Mouse (Mus musculus): ENCODE results near the gene Arntl2. TPM values are rescaled to one million over a fixed set of nuclear protein-coding genes. Genes with fewer than 3 reads are reported as not detected.
A peak's percentile ranks its signal among the peaks of the same experiment; 100 is the strongest.

The Arntl2 gene
- total RNA-seq (2014; rRNA removed) (2.5 and 6.4 TPM in 2 replicates), polyA plus RNA-seq (2015; fragmentation: Nextera tagmentation; extraction: Ambion mirVana) (4.5 and 6.4 TPM in 2 replicates)

DNA sequence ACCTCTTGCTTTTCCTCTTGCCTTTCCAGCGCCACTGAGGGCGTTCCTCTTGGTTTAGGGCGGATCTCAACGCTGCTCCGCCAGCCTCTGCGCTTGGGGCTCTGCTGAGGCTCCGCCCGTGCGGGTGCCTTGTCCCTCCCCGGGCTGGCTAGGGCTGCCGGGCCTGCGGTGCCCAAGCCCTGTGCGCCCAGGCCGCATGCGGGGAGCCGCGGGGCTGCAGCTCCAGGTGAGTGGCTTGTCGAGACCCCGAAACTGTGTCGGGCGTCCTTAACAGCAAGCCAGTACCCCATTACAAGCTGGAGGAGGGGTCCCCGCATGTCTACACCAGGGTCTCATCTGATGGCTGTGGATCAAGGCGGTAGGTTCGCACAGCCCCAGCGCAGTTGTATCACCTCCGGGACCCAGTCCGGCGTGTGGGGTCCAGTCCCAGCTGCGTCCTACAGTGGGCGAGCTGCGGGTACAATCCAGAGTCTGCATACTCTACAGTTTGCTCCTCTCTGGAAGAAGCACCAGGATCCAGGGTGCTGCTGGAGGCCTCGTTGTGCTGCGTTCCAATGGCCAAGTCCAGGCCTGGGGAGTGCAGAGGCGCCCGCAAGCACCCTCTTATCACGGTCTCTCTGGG lies at the start of gene Arntl2:
Gene Arntl2 (plus strand): TSS at position 132 of the 622 bp plus-strand sequence.
- H3K9ac ChIP-seq (replicated peaks; ENCODE audit: low read length, poor library complexity, severe bottlenecking), result peak within 1 kb of the TSS; percentile 56
- no peaks in the 10 kb centered on the region for H3K36me3 ChIP-seq (ENCODE audit: insufficient read depth, low read length)
- no peaks in the 10 kb centered on the region for H3K27me3 ChIP-seq (ENCODE audit: insufficient read depth, low read length)
- peak; percentile 87 for ATAC-seq (ENCODE audit: low FRiP score)
- H3K27ac ChIP-seq (ENCODE audit: low read depth, low read length), result no peak within 1 kb of the TSS
- peak within 1 kb of the TSS; percentile 59 for H3K4me3 ChIP-seq (ENCODE audit: low read depth, low read length)
- peak within 1 kb of the TSS; percentile 96 for H3K4me2 ChIP-seq (ENCODE audit: low read depth, low read length, poor library complexity, severe bottlenecking)
- 0 out of 2 replicates have a peak, but pooled peaks cover 3% of the 10 kb centered on the region for H3K4me1 ChIP-seq (ENCODE audit: insufficient read depth, low read length)
- 0 out of 2 replicates have a peak, but pooled peaks have one; percentile 8 for TF ChIP-seq CTCF (IDR thresholded peaks at IDR 0.05)
- WGBS, result 2% methylated on average over 36 of the region's 36 CpGs
- peak; percentile 75 for DNase-seq (ENCODE audit: low spot score)
- no peaks in the 10 kb centered on the region for H3K9me3 ChIP-seq (ENCODE audit: low read length)

DNA sequence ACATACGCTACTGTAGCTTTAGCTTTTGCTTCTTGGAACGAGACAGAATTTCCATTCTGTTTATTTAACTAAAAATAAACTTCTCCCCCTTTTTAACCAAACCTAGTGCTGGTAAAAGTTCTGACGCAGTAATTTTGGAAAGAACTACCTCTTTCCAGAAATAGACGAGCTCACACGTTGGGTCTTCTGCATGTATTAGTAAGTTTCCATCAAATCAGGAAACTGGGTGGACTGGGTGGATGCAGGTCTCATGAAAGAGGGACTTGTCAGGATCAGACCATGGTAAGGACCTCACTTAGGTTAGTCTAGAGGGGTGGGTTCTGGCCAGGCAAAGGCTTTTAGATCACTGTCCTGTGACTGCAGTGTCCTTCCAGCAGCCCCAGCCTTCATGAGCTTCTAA lies 49.3 kb upstream of the Arntl2 start:
- H3K36me3 ChIP-seq (ENCODE audit: insufficient read depth, low read length), result no peaks in the 10 kb centered on the region
- H3K4me1 ChIP-seq (ENCODE audit: insufficient read depth, low read length), result no peaks in the 10 kb centered on the region
- DNase-seq (ENCODE audit: low spot score) (no peak), ATAC-seq (ENCODE audit: low FRiP score) (no peak)
- H3K27me3 ChIP-seq (ENCODE audit: insufficient read depth, low read length), result no peaks in the 10 kb centered on the region
- no peak overlapping the region for H3K27ac ChIP-seq (ENCODE audit: low read depth, low read length)
- H3K4me3 ChIP-seq (ENCODE audit: low read depth, low read length), result no peak overlapping the region
- H3K9ac ChIP-seq (replicated peaks; ENCODE audit: low read length, poor library complexity, severe bottlenecking), result no peak overlapping the region
- no peak overlapping the region for H3K4me2 ChIP-seq (ENCODE audit: low read depth, low read length, poor library complexity, severe bottlenecking)
- TF ChIP-seq CTCF (IDR thresholded peaks at IDR 0.05), result no peak
- H3K9me3 ChIP-seq (ENCODE audit: low read length), result no peaks in the 10 kb centered on the region
- 87% methylated on average over 5 of the region's 5 CpGs for WGBS

DNA sequence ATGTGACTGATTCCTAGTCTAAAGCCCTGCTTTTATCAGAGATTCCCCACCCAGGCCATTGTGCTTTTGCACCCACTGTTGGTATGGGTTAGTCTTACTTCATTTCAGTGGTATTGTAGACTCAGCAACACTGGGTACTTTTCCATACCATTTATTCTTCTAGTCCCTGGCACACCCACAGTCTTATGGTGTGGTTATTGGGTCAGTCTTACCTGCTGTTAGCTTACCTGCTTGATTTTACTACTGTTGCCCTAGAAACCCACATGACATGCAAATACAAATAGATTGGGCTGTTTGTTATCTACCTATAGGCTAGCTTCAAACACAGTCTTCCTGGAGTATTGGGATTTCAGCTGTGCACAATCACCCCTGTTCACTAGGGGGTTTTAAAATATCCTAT lies 48.8 kb upstream of the Arntl2 start:
- Histone ChIP-seq H3K4me3 (ENCODE audit: low read depth, low read length) (no peak overlapping the region), H3K4me2 (ENCODE audit: low read depth, low read length, poor library complexity, severe bottlenecking) (no peak overlapping the region), H3K9ac (replicated peaks; ENCODE audit: low read length, poor library complexity, severe bottlenecking) (no peak overlapping the region), H3K9me3 (ENCODE audit: low read length) (no peaks in the 10 kb centered on the region), H3K27ac (ENCODE audit: low read depth, low read length) (no peak overlapping the region), H3K36me3 (ENCODE audit: insufficient read depth, low read length) (no peaks in the 10 kb centered on the region), H3K27me3 (ENCODE audit: insufficient read depth, low read length) (no peaks in the 10 kb centered on the region), H3K4me1 (ENCODE audit: insufficient read depth, low read length) (no peaks in the 10 kb centered on the region)
- ATAC-seq (ENCODE audit: low FRiP score), result no peak
- no peak for TF ChIP-seq CTCF (IDR thresholded peaks at IDR 0.05)
- DNase-seq (ENCODE audit: low spot score), result no peak

DNA sequence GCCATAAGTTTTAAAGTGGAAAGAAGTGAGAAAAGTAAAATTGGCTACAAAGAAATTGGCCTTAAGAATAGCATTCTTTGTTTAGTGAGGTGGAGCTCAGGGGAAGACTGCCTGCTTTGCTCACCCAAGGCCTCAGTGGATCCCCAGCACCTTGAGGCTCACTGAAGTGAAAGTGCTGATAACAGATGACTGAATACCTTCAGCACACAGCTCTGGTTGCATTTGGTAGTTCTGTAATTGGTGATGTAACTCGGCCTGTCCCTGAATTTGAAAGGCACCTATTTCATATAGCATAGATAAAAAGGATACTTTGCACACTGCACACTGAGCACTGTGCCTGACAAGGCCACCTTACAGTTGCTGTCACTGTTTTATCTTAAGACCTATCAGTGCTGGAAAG lies 47.6 kb upstream of the Arntl2 start:
- ATAC-seq (ENCODE audit: low FRiP score) (no peak), DNase-seq (ENCODE audit: low spot score) (no peak)
- Histone ChIP-seq H3K36me3 (ENCODE audit: insufficient read depth, low read length) (no peaks in the 10 kb centered on the region), H3K9me3 (ENCODE audit: low read length) (no peaks in the 10 kb centered on the region), H3K27me3 (ENCODE audit: insufficient read depth, low read length) (no peaks in the 10 kb centered on the region), H3K4me2 (ENCODE audit: low read depth, low read length, poor library complexity, severe bottlenecking) (no peak overlapping the region), H3K4me3 (ENCODE audit: low read depth, low read length) (no peak overlapping the region), H3K27ac (ENCODE audit: low read depth, low read length) (no peak overlapping the region), H3K4me1 (ENCODE audit: insufficient read depth, low read length) (no peaks in the 10 kb centered on the region; the same call in 1 of the 2 replicates), H3K9ac (replicated peaks; ENCODE audit: low read length, poor library complexity, severe bottlenecking) (no peak overlapping the region)
- WGBS, result 90% methylated on average over 1 of the region's 1 CpGs
- TF ChIP-seq CTCF (IDR thresholded peaks at IDR 0.05), result no peak

DNA sequence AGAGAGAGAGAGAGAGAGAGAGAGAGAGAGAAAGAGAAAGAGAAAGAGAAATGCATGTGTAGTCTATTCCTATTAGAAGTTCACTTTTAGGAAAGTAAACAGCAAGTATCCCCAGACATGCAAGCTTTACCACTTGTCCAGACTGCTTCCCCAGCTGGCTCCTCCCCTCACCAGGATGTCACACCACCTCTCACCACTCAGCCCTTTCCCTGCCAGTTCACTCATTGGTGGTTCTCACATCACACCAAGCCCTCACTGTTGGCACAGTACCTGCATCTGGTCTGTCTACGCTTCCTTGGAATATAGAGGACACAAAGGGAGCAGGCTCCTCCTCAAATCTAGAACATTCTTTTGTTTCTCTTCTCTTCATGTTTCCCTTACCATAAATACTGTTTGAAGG lies 44.2 kb upstream of the Arntl2 start:
- Histone ChIP-seq H3K9ac (replicated peaks; ENCODE audit: low read length, poor library complexity, severe bottlenecking) (no peak overlapping the region), H3K9me3 (ENCODE audit: low read length) (no peaks in the 10 kb centered on the region), H3K36me3 (ENCODE audit: insufficient read depth, low read length) (no peaks in the 10 kb centered on the region), H3K27ac (ENCODE audit: low read depth, low read length) (0 out of 2 replicates have a peak overlapping the region, but pooled peaks have one; percentile 21), H3K4me1 (ENCODE audit: insufficient read depth, low read length) (peaks cover 2% of the 10 kb centered on the region; the same call in 1 of the 2 replicates), H3K4me2 (ENCODE audit: low read depth, low read length, poor library complexity, severe bottlenecking) (no peak overlapping the region), H3K27me3 (ENCODE audit: insufficient read depth, low read length) (no peaks in the 10 kb centered on the region), H3K4me3 (ENCODE audit: low read depth, low read length) (no peak overlapping the region)
- no peak for ATAC-seq (ENCODE audit: low FRiP score)
- 52% methylated on average over 1 of the region's 1 CpGs for WGBS
- peak; percentile 39 for DNase-seq (ENCODE audit: low spot score)
- TF ChIP-seq CTCF (IDR thresholded peaks at IDR 0.05), result no peak

DNA sequence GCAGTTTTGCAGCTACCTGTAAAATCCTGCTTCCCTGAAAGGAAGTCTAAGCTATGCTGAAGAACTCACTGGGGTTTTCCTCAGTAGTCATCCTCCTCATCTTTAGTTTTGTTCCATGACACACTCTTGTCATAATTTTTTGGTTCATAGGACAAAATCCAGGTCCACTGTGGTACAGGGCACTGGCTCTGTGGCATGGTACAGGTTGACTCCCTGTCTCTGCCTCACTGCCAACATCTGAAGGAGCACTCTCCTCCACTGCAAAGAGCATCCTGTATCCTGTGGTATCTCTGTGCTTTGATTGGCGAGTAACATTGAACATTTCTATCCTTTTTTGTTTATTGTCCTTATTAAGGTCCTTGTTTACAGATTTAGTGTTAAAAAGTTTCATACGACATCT lies 43.7 kb upstream of the Arntl2 start:
- WGBS, result 82% methylated on average over 2 of the region's 2 CpGs
- ATAC-seq (ENCODE audit: low FRiP score), result no peak
- no peak overlapping the region for H3K9ac ChIP-seq (replicated peaks; ENCODE audit: low read length, poor library complexity, severe bottlenecking)

More for the DNA sequence above, 43.7 kb upstream of the Arntl2 start:
- Histone ChIP-seq H3K27ac (ENCODE audit: low read depth, low read length) (0 out of 2 replicates have a peak overlapping the region, but pooled peaks have one; percentile 21), H3K4me2 (ENCODE audit: low read depth, low read length, poor library complexity, severe bottlenecking) (no peak overlapping the region), H3K9me3 (ENCODE audit: low read length) (no peaks in the 10 kb centered on the region), H3K27me3 (ENCODE audit: insufficient read depth, low read length) (no peaks in the 10 kb centered on the region), H3K36me3 (ENCODE audit: insufficient read depth, low read length) (no peaks in the 10 kb centered on the region), H3K4me3 (ENCODE audit: low read depth, low read length) (no peak overlapping the region), H3K4me1 (ENCODE audit: insufficient read depth, low read length) (peaks cover 2% of the 10 kb centered on the region; the same call in 1 of the 2 replicates)
- no peak for DNase-seq (ENCODE audit: low spot score)
- no peak for TF ChIP-seq CTCF (IDR thresholded peaks at IDR 0.05)
